Mouse (Mus musculus): ENCODE data around the gene Pacs2. TPM values are rescaled to one million over a fixed set of nuclear protein-coding genes. Genes with fewer than 3 reads are reported as not detected.

Pacs2 gene
- polyA plus RNA-seq, 1 experiment from 2014 or later = 24.1 TPM

GRCm38 (mm10) chr12:113032296-113033250, 18.3 kb downstream of the Pacs2 start:
- peak overlapping the region; percentile 59 for H3K9ac ChIP-seq

GRCm38 (mm10) chr12:113035093-113035492, 20.8 kb downstream of the Pacs2 start:
- Histone ChIP-seq H3K4me2 (no peak overlapping the region), H3K27ac (no peak overlapping the region), H3K4me1 (replicated peaks) (peaks cover 40% of the 10 kb centered on the region), H3K4me3 (no peak overlapping the region), H3K36me3 (no peaks in the 10 kb centered on the region), H3K9me3 (no peaks in the 10 kb centered on the region), H3K27me3 (no peaks in the 10 kb centered on the region), H3K9ac (no peak overlapping the region)
- 80% methylated on average over 2 of the region's 2 CpGs for WGBS
- no peak for ATAC-seq (ENCODE audit: low FRiP score)

More at GRCm38 (mm10) chr12:113032296-113033250, 18.3 kb downstream of the Pacs2 start:
- Histone ChIP-seq H3K4me1 (replicated peaks) (peaks cover 58% of the 10 kb centered on the region), H3K27ac (peak overlapping the region; percentile 76), H3K4me3 (no peak overlapping the region), H3K4me2 (no peak overlapping the region), H3K27me3 (no peaks in the 10 kb centered on the region), H3K36me3 (no peaks in the 10 kb centered on the region; the same call in 1 of the 2 replicates), H3K9me3 (no peaks in the 10 kb centered on the region)
- peak; percentile 34; the same call in 1 of the 2 replicates for ATAC-seq (ENCODE audit: low FRiP score)
- WGBS = 59% methylated on average over 11 of the region's 11 CpGs

DNA sequence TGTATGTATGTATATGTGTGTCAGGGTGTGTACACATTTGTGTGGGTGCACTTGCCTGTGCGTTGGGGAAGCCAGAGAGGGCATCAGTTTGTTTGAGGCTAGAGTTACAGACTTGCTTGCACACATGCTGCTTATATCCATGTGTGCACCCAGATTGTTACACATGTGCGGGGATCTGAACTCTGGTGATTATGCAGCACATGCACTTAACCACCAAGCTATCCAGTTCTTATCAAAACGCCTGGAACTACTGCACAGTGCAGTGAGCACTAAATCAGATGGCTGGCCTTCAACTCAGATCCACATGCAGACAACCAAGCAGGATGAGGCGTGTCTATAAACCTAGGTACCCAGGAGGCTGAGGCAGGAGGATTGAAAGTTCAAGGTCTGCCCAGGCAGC, 22.7 kb downstream of the Pacs2 start:
- Histone ChIP-seq H3K36me3 (no peaks in the 10 kb centered on the region), H3K9ac (no peak overlapping the region), H3K27ac (no peak overlapping the region), H3K27me3 (no peaks in the 10 kb centered on the region), H3K9me3 (no peaks in the 10 kb centered on the region), H3K4me2 (no peak overlapping the region), H3K4me3 (no peak overlapping the region), H3K4me1 (replicated peaks) (peaks cover 52% of the 10 kb centered on the region)
- WGBS = 94% methylated on average over 4 of the region's 4 CpGs
- no peak for ATAC-seq (ENCODE audit: low FRiP score)

GRCm38 (mm10) chr12:113038414-113038813, 24.1 kb downstream of the Pacs2 start:
- ATAC-seq (ENCODE audit: low FRiP score) = no peak
- no peaks in the 10 kb centered on the region for H3K27me3 ChIP-seq
- H3K27ac ChIP-seq = no peak overlapping the region
- H3K4me1 ChIP-seq (replicated peaks) = peaks cover 43% of the 10 kb centered on the region
- no peaks in the 10 kb centered on the region for H3K9me3 ChIP-seq
- no peaks in the 10 kb centered on the region for H3K36me3 ChIP-seq
- H3K9ac ChIP-seq = no peak overlapping the region
- no peak overlapping the region for H3K4me2 ChIP-seq
- no peak overlapping the region for H3K4me3 ChIP-seq
- 95% methylated on average over 4 of the region's 4 CpGs for WGBS

GRCm38 (mm10) chr12:113041481-113042439, 27.5 kb downstream of the Pacs2 start:
- peak overlapping the region; percentile 28 for H3K4me2 ChIP-seq
- peak overlapping the region; percentile 76 for H3K27ac ChIP-seq
- H3K36me3 ChIP-seq = peaks cover 20% of the 10 kb centered on the region
- ATAC-seq (ENCODE audit: low FRiP score) = peak; percentile 85
- peaks cover 26% of the 10 kb centered on the region for H3K4me1 ChIP-seq (replicated peaks)
- WGBS = 51% methylated on average over 15 of the region's 15 CpGs
- no peaks in the 10 kb centered on the region for H3K9me3 ChIP-seq
- H3K27me3 ChIP-seq = no peaks in the 10 kb centered on the region
- no peak overlapping the region for H3K4me3 ChIP-seq
- peak overlapping the region; percentile 53 for H3K9ac ChIP-seq

- Histone ChIP-seq H3K4me3 (no peak overlapping the region), H3K9ac (no peak overlapping the region), H3K27me3 (no peaks in the 10 kb centered on the region), H3K4me1 (replicated peaks) (peaks cover 26% of the 10 kb centered on the region), H3K9me3 (no peaks in the 10 kb centered on the region), H3K27ac (no peak overlapping the region), H3K4me2 (no peak overlapping the region), H3K36me3 (peaks cover 28% of the 10 kb centered on the region)
- ATAC-seq (ENCODE audit: low FRiP score) = no peak
- 88% methylated on average over 2 of the region's 2 CpGs for WGBS
These were observed 28.2 kb downstream of the Pacs2 start for GRCm38 (mm10) chr12:113042543-113042942.

- H3K4me1 ChIP-seq (replicated peaks) = peaks cover 23% of the 10 kb centered on the region
- H3K36me3 ChIP-seq = peaks cover 49% of the 10 kb centered on the region
These were observed 30.8 kb downstream of the Pacs2 start for GRCm38 (mm10) chr12:113044916-113045677.

GRCm38 (mm10) chr12:113046861-113047260, 32.6 kb downstream of the Pacs2 start:
- no peak overlapping the region for H3K9ac ChIP-seq
- H3K4me2 ChIP-seq = no peak overlapping the region
- no peaks in the 10 kb centered on the region for H3K9me3 ChIP-seq
- H3K36me3 ChIP-seq = peaks cover 67% of the 10 kb centered on the region
- H3K27me3 ChIP-seq = no peaks in the 10 kb centered on the region
- no peak overlapping the region for H3K4me3 ChIP-seq
- ATAC-seq (ENCODE audit: low FRiP score) = no peak
- H3K27ac ChIP-seq = no peak overlapping the region
- peaks cover 6% of the 10 kb centered on the region; the same call in 1 of the 2 replicates for H3K4me1 ChIP-seq (replicated peaks)
- WGBS = 92% methylated on average over 15 of the region's 15 CpGs

More at GRCm38 (mm10) chr12:113044916-113045677, 30.8 kb downstream of the Pacs2 start:
- no peak overlapping the region for H3K4me2 ChIP-seq
- no peaks in the 10 kb centered on the region for H3K9me3 ChIP-seq
- H3K27ac ChIP-seq = no peak overlapping the region
- ATAC-seq (ENCODE audit: low FRiP score) = no peak
- WGBS = 81% methylated on average over 3 of the region's 3 CpGs
- H3K4me3 ChIP-seq = no peak overlapping the region
- no peaks in the 10 kb centered on the region for H3K27me3 ChIP-seq
- H3K9ac ChIP-seq = no peak overlapping the region

DNA sequence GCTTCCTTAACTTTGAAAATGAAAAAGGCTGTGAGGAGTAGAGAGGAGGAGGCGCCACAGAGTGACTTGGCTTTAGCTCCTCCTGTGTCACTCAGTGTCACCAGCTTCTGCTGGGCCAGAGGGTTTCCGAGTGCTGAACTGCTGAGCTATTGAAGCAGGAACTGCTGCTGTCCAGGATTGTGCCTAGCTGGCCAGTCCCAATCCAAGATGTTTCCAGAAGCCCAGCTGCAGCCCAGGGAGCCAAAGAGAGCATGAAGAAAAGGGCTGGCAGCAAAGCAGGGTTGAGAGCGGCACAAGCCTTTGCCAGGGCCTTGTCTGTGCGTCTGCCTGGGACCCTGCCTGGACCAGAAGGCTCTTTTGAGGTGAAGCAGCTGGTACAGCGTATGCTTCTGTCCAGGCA, 33.8 kb downstream of the Pacs2 start:
- Histone ChIP-seq H3K9ac (0 out of 2 replicates have a peak overlapping the region, but pooled peaks have one; percentile 13), H3K4me3 (no peak overlapping the region), H3K27me3 (no peaks in the 10 kb centered on the region), H3K4me2 (no peak overlapping the region), H3K4me1 (replicated peaks) (no peaks in the 10 kb centered on the region), H3K9me3 (no peaks in the 10 kb centered on the region), H3K27ac (no peak overlapping the region), H3K36me3 (peaks cover 79% of the 10 kb centered on the region)
- 91% methylated on average over 5 of the region's 5 CpGs for WGBS
- no peak for ATAC-seq (ENCODE audit: low FRiP score)

- 95% methylated on average over 9 of the region's 9 CpGs for WGBS
- H3K4me2 ChIP-seq = no peak overlapping the region
- no peaks in the 10 kb centered on the region for H3K4me1 ChIP-seq (replicated peaks)
- H3K9me3 ChIP-seq = no peaks in the 10 kb centered on the region
- no peak overlapping the region for H3K9ac ChIP-seq
- H3K4me3 ChIP-seq = no peak overlapping the region
- no peaks in the 10 kb centered on the region for H3K27me3 ChIP-seq
- peaks cover 87% of the 10 kb centered on the region for H3K36me3 ChIP-seq
- no peak overlapping the region for H3K27ac ChIP-seq
- no peak for ATAC-seq (ENCODE audit: low FRiP score)
These were observed 35.5 kb downstream of the Pacs2 start for GRCm38 (mm10) chr12:113049836-113050235.

DNA sequence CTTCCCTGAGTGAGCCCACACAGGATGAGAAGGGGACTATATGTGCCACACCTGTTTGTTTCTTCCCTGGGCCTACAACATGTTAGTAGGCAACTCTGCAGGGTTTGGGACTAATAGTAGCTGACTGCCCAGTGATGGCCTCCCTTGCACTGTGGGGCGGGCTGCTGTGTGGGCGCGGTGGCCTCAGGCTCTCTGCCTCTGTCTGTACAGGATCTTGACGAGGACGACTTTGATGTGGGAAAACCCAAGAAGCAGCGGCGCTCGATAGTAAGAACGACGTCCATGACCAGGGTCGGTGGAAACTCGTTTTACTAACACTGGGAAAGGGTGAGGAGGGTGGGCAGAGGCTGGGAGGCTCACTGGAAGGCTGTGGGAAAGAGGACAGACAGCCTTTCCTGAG, 36.4 kb downstream of the Pacs2 start:
- Histone ChIP-seq H3K27ac (no peak overlapping the region), H3K9ac (no peak overlapping the region), H3K36me3 (peaks cover 94% of the 10 kb centered on the region), H3K27me3 (no peaks in the 10 kb centered on the region), H3K4me1 (replicated peaks) (no peaks in the 10 kb centered on the region), H3K4me3 (no peak overlapping the region), H3K4me2 (no peak overlapping the region), H3K9me3 (no peaks in the 10 kb centered on the region)
- no peak for ATAC-seq (ENCODE audit: low FRiP score)
- WGBS = 92% methylated on average over 12 of the region's 12 CpGs
